Comparison of ENCODE assay signal across 27 mouse cellular contexts in genomic region chr11:75203926-75204325, GRCm38 (mm10). TPM values are rescaled to one million over a fixed set of nuclear protein-coding genes. Genes with fewer than 3 reads are reported as not detected.
DNase-seq lines count a peak whose midpoint lies in the region; ATAC-seq and TF ChIP-seq lines count a peak whose summit lies in the region.
"Had no signal": no experiment of that assay in that cellular context is flagged by ENCODE, and none has a peak within 500 bp of the region (broad histone marks: within the 10 kb centered on the region; RNA-seq: fewer than 3 reads in every experiment).

No protein-coding gene starts in this region.

- no peaks in the 10 kb centered on the region for H3K27me3 ChIP-seq in cerebellum, adult 2 months (ENCODE audit: control insufficient read depth, insufficient read depth, low read length)
- H3K27me3 ChIP-seq in heart, embryonic 16.5 days (ENCODE audit: control insufficient read depth, insufficient read depth, low read length) = no peaks in the 10 kb centered on the region
- H3K27me3 ChIP-seq in heart, adult 2 months (ENCODE audit: control insufficient read depth, insufficient read depth, low read length) = no peaks in the 10 kb centered on the region
- no peaks in the 10 kb centered on the region for H3K27me3 ChIP-seq in midbrain, embryonic 13.5 days
- H3K27me3 ChIP-seq in midbrain, embryonic 11.5 days (ENCODE audit: control insufficient read depth, insufficient read depth, low read length) = no peaks in the 10 kb centered on the region
- H3K27me3 ChIP-seq: heart, embryonic 12.5 days had no signal

- H3K4me2 ChIP-seq in heart, embryonic 16.5 days (ENCODE audit: low read depth, low read length) = no peak overlapping the region
- H3K4me2 ChIP-seq in midbrain, embryonic 13.5 days (replicated peaks) = no peak overlapping the region
- H3K4me2 ChIP-seq in midbrain, embryonic 11.5 days = no peak overlapping the region
- H3K4me2 ChIP-seq: forebrain, embryonic 13.5 days; heart, embryonic 12.5 days; hindbrain, embryonic 13.5 days; neural tube, embryonic 12.5 days had no signal

- no peak for TF ChIP-seq EP300 in heart, adult 2 months (IDR thresholded peaks at IDR 0.05; ENCODE audit: insufficient read depth, low read depth, low read length)

- DNase-seq in cerebellum, adult 2 months = peak; percentile 54 to 59
- DNase-seq in cerebellum, postnatal 10 days = no peak
- no peak for DNase-seq in heart, adult 2 months
- DNase-seq in midbrain, embryonic 11.5 days (ENCODE audit: low spot score, missing footprints) = no peak
- no peak for DNase-seq in left cerebral cortex, adult 9 months (ENCODE audit: low spot score in 2 of 2)
- DNase-seq: adrenal gland, postnatal 25 days; gastrocnemius, postnatal 10 days; kidney, adult 9 months; kidney, postnatal 14 days; left cerebral cortex, postnatal 4 days; liver; lung, adult 2 months; lung, postnatal 10 days; right cerebral cortex, adult 18-20 months; thymus, adult 18-20 months had no signal

- no peak for TF ChIP-seq CTCF in cerebellum, adult 2 months (IDR thresholded peaks at IDR 0.05; ENCODE audit: borderline replicate concordance, insufficient read depth, low read depth, low read length)
- TF ChIP-seq CTCF in heart, adult 2 months (IDR thresholded peaks at IDR 0.05) = no peak

- no peak for ATAC-seq in heart, embryonic 16.5 days (replicated peaks; ENCODE audit: extremely low read depth, insufficient read depth, low FRiP score)
- no peak for ATAC-seq in midbrain, embryonic 13.5 days
- no peak for ATAC-seq in midbrain, embryonic 11.5 days (ENCODE audit: low FRiP score)
- ATAC-seq: CD4-positive, CD25-positive, alpha-beta regulatory T cell, adult 4 months; forebrain, embryonic 13.5 days; intestine, postnatal 0 days had no signal

- 19% methylated on average over 4 of the region's 4 CpGs for WGBS in cerebellum, adult 2 months
- 73% methylated on average over 4 of the region's 4 CpGs for WGBS in heart, embryonic 16.5 days
- 82% methylated on average over 4 of the region's 4 CpGs for WGBS in heart, adult 2 months
- WGBS in midbrain, embryonic 13.5 days = 87% methylated on average over 4 of the region's 4 CpGs
- WGBS in midbrain, embryonic 11.5 days = 82% methylated on average over 4 of the region's 4 CpGs

- H3K4me1 ChIP-seq in cerebellum, adult 2 months (ENCODE audit: control insufficient read depth, insufficient read depth, low read length) = peaks cover 75% of the 10 kb centered on the region
- peaks cover 41% of the 10 kb centered on the region for H3K4me1 ChIP-seq in heart, embryonic 16.5 days (ENCODE audit: control insufficient read depth, insufficient read depth, low read length)
- no peaks in the 10 kb centered on the region; the same call in 1 of the 2 replicates for H3K4me1 ChIP-seq in heart, adult 2 months (ENCODE audit: control insufficient read depth, insufficient read depth, low read length)
- peaks cover 67% of the 10 kb centered on the region for H3K4me1 ChIP-seq in midbrain, embryonic 13.5 days (replicated peaks)
- peaks cover 5% of the 10 kb centered on the region; the same call in 1 of the 2 replicates for H3K4me1 ChIP-seq in midbrain, embryonic 11.5 days (ENCODE audit: control insufficient read depth, insufficient read depth, low read length)

- H3K36me3 ChIP-seq in heart, embryonic 16.5 days (ENCODE audit: control insufficient read depth, insufficient read depth) = no peaks in the 10 kb centered on the region
- no peaks in the 10 kb centered on the region for H3K36me3 ChIP-seq in heart, adult 2 months (ENCODE audit: control insufficient read depth, insufficient read depth, low read length)
- 0 out of 2 replicates have a peak, but pooled peaks cover 3% of the 10 kb centered on the region for H3K36me3 ChIP-seq in midbrain, embryonic 13.5 days
- no peaks in the 10 kb centered on the region for H3K36me3 ChIP-seq in midbrain, embryonic 11.5 days (ENCODE audit: control insufficient read depth, insufficient read depth, low read length)
- H3K36me3 ChIP-seq: heart, embryonic 12.5 days; hindbrain, embryonic 13.5 days; neural tube, embryonic 12.5 days had no signal

- H3K9ac ChIP-seq in heart, embryonic 16.5 days (ENCODE audit: low read length) = 0 out of 2 replicates have a peak overlapping the region, but pooled peaks have one; percentile 16
- no peak overlapping the region for H3K9ac ChIP-seq in heart, adult 2 months (ENCODE audit: low read depth, low read length)
- H3K9ac ChIP-seq in midbrain, embryonic 13.5 days (replicated peaks) = no peak overlapping the region
- H3K9ac ChIP-seq in midbrain, embryonic 11.5 days (ENCODE audit: low read length) = no peak overlapping the region
- H3K9ac ChIP-seq: forebrain, embryonic 13.5 days; heart, embryonic 12.5 days; hindbrain, embryonic 13.5 days; liver, embryonic 14.5 days; neural tube, embryonic 12.5 days had no signal

- H3K9me3 ChIP-seq in heart, embryonic 16.5 days (replicated peaks; ENCODE audit: control insufficient read depth, low read length) = no peaks in the 10 kb centered on the region
- H3K9me3 ChIP-seq in midbrain, embryonic 13.5 days = no peaks in the 10 kb centered on the region
- H3K9me3 ChIP-seq in midbrain, embryonic 11.5 days (ENCODE audit: control insufficient read depth, low read length) = no peaks in the 10 kb centered on the region
- H3K9me3 ChIP-seq: forebrain, embryonic 13.5 days; heart, embryonic 12.5 days; hindbrain, embryonic 13.5 days; neural tube, embryonic 12.5 days had no signal

- no peaks in the 10 kb centered on the region for H3K79me2 ChIP-seq in heart, adult 2 months (replicated peaks; ENCODE audit: control insufficient read depth, insufficient read depth, low read length)

- H3K4me3 ChIP-seq in cerebellum, adult 2 months (replicated peaks; ENCODE audit: insufficient read depth, low read depth, low read length) = no peak overlapping the region
- H3K4me3 ChIP-seq in heart, embryonic 16.5 days (ENCODE audit: low read length) = no peak overlapping the region
- no peak overlapping the region for H3K4me3 ChIP-seq in heart, adult 2 months
- no peak overlapping the region for H3K4me3 ChIP-seq in midbrain, embryonic 13.5 days (replicated peaks)
- H3K4me3 ChIP-seq in midbrain, embryonic 11.5 days (ENCODE audit: low read depth, low read length) = no peak overlapping the region
- H3K4me3 ChIP-seq: forebrain, embryonic 13.5 days; heart, embryonic 12.5 days; hindbrain, embryonic 13.5 days; myocyte; neural tube, embryonic 12.5 days had no signal

- peak overlapping the region; percentile 87 for H3K27ac ChIP-seq in cerebellum, adult 2 months (ENCODE audit: insufficient read depth, low read length)
- no peak overlapping the region for H3K27ac ChIP-seq in heart, embryonic 16.5 days (ENCODE audit: low read length)
- H3K27ac ChIP-seq in heart, adult 2 months = no peak overlapping the region
- peak overlapping the region; percentile 56; the same call in 1 of the 2 replicates for H3K27ac ChIP-seq in midbrain, embryonic 13.5 days
- H3K27ac ChIP-seq in midbrain, embryonic 11.5 days (ENCODE audit: low read depth, low read length) = no peak overlapping the region
- H3K27ac ChIP-seq: forebrain, embryonic 13.5 days; hindbrain, embryonic 13.5 days; liver, embryonic 14.5 days; macrophage; neural tube, embryonic 12.5 days; stomach, postnatal 0 days had no signal

- intact Hi-C loops in heart, adult 2 months (cut with DNase I) = no loop called here

- TF ChIP-seq POLR2A in cerebellum, adult 2 months (IDR thresholded peaks at IDR 0.05; ENCODE audit: borderline replicate concordance, insufficient read depth, low read length) = no peak
- TF ChIP-seq POLR2A in heart, adult 2 months (IDR thresholded peaks at IDR 0.05; ENCODE audit: insufficient read depth, low read depth, low read length) = no peak

RNA-seq across cellular contexts. Expression of gene Rtn4rl1, which starts 10.3 kb away (rescaled TPM):
- 23.9 and 28.6 TPM in 2 replicates for polyA plus RNA-seq in cerebellum, adult 2 months (2012; rRNA removed)
- polyA plus RNA-seq in heart, embryonic 16.5 days (2015; fragmentation: Nextera tagmentation; extraction: Ambion mirVana) = 12.4 and 13.1 TPM in 2 replicates
- total RNA-seq in heart, adult 2 months (2021) = 1 to 10 TPM; 8.4 to 9.4 TPM
- polyA plus RNA-seq in heart, adult 2 months (2012; rRNA removed) = 7.5 and 10.4 TPM in 2 replicates
- polyA plus RNA-seq in midbrain, embryonic 13.5 days (2015; fragmentation: Nextera tagmentation; extraction: Ambion mirVana) = 12.4 and 12.7 TPM in 2 replicates
- 4.6 TPM in 2 replicates for polyA plus RNA-seq in midbrain, embryonic 11.5 days (2014; fragmentation: Nextera tagmentation; extraction: Ambion mirVana)

RNA-seq across cellular contexts. Expression of gene Dph1, which starts 12.9 kb away (rescaled TPM):
- polyA plus RNA-seq in cerebellum, adult 2 months (2012; rRNA removed) = 18.6 and 19.3 TPM in 2 replicates
- 19.7 and 21.0 TPM in 2 replicates for polyA plus RNA-seq in heart, embryonic 16.5 days (2015; fragmentation: Nextera tagmentation; extraction: Ambion mirVana)
- total RNA-seq in heart, adult 2 months (2021) = 10 to 100 TPM in 1 of 2 experiments, 1 to 10 TPM in 1; 8.5 to 11.6 TPM
- 21.7 and 32.9 TPM in 2 replicates for polyA plus RNA-seq in heart, adult 2 months (2012; rRNA removed)
- 14.9 and 15.4 TPM in 2 replicates for polyA plus RNA-seq in midbrain, embryonic 13.5 days (2015; fragmentation: Nextera tagmentation; extraction: Ambion mirVana)
- polyA plus RNA-seq in midbrain, embryonic 11.5 days (2014; fragmentation: Nextera tagmentation; extraction: Ambion mirVana) = 15.3 and 17.3 TPM in 2 replicates

RNA-seq across cellular contexts. Expression of gene Ovca2, which starts 25.3 kb away (rescaled TPM):
- 15.3 and 16.3 TPM in 2 replicates for polyA plus RNA-seq in cerebellum, adult 2 months (2012; rRNA removed)
- polyA plus RNA-seq in heart, embryonic 16.5 days (2015; fragmentation: Nextera tagmentation; extraction: Ambion mirVana) = 18.4 and 18.7 TPM in 2 replicates
- 1 to 10 TPM; 5.7 to 6.1 TPM for total RNA-seq in heart, adult 2 months (2021)
- 11.1 and 16.7 TPM in 2 replicates for polyA plus RNA-seq in heart, adult 2 months (2012; rRNA removed)
- 19.8 and 22.4 TPM in 2 replicates for polyA plus RNA-seq in midbrain, embryonic 13.5 days (2015; fragmentation: Nextera tagmentation; extraction: Ambion mirVana)
- polyA plus RNA-seq in midbrain, embryonic 11.5 days (2014; fragmentation: Nextera tagmentation; extraction: Ambion mirVana) = 28.5 and 29.8 TPM in 2 replicates

RNA-seq across cellular contexts. Expression of gene Hic1, which starts 34.6 kb away (rescaled TPM):
- polyA plus RNA-seq in cerebellum, adult 2 months (2012; rRNA removed) = 3.0 and 3.7 TPM in 2 replicates
- polyA plus RNA-seq in heart, embryonic 16.5 days (2015; fragmentation: Nextera tagmentation; extraction: Ambion mirVana) = 7.1 and 9.8 TPM in 2 replicates
- 10 to 100 TPM; 12.6 to 13.6 TPM for total RNA-seq in heart, adult 2 months (2021)
- polyA plus RNA-seq in heart, adult 2 months (2012; rRNA removed) = 15.5 and 19.6 TPM in 2 replicates
- polyA plus RNA-seq in midbrain, embryonic 13.5 days (2015; fragmentation: Nextera tagmentation; extraction: Ambion mirVana) = 1.2 and 2.4 TPM in 2 replicates
- 0.34 and 0.57 TPM in 2 replicates for polyA plus RNA-seq in midbrain, embryonic 11.5 days (2014; fragmentation: Nextera tagmentation; extraction: Ambion mirVana)
- polyA plus RNA-seq: macrophage had no signal

Comparison
In these comparisons a context has a peak if more than half of its experiments do, and no peak if none do; other contexts are left out.
1. DNase-seq: peak in cerebellum, adult 2 months (2 of 2); none in cerebellum, postnatal 10 days (0 of 2), heart, adult 2 months (0 of 2), midbrain, embryonic 11.5 days (single experiment) and left cerebral cortex, adult 9 months (0 of 2).
2. H3K27ac ChIP-seq: peak in cerebellum, adult 2 months (single experiment) and midbrain, embryonic 13.5 days (single experiment); none in heart, embryonic 16.5 days (single experiment), heart, adult 2 months (single experiment) and midbrain, embryonic 11.5 days (single experiment).